Mouse (Mus musculus) lung, adult 2 months (tissue): ENCODE data around the gene Smad1.

Experiments used
- CTCF ChIP-seq: fragments of 200-500 bp; IDR thresholded peaks from 2 replicates; pipeline ENCODE4 v1.5.1; 2011; ENCODE audit warnings: mild to moderate bottlenecking, low read length, control low read depth; ENCODE audit not compliant: insufficient read depth
- POLR2A ChIP-seq: fragments of 200-500 bp; IDR thresholded peaks from 2 replicates; pipeline ENCODE4 v1.6.1; 2011; ENCODE audit warnings: low read depth, mild to moderate bottlenecking, control low read depth, low read length, borderline replicate concordance; ENCODE audit errors: extremely low read depth

DNA sequence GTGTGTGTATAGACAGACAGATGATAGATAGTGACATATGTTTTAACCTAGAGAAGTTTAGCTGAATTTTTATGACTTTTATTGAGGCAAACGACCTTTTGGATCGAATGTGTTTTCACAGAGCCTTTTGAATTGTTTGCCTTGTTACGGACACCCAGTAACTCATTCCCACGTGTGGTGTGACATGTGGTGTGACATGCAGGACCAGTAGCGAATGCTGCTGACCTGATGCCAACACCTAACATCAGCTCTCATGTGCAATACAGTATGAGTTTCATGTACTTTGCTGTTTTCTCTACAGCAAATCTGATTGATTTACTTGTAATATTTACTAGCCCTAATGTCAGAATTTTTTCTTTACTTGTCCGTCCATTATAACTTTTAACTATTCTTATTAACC, 53.5 kb downstream of the Smad1 start:
- TF ChIP-seq CTCF: no peak
- no peak for TF ChIP-seq POLR2A
